Mouse (Mus musculus): ENCODE measurements around the gene Cpt1b. TPM values are rescaled to one million over a fixed set of nuclear protein-coding genes. Genes with fewer than 3 reads are reported as not detected.

Cpt1b gene
- polyA plus RNA-seq, 2 experiments from 2014 or later: 0.26 to 0.57 TPM

DNA sequence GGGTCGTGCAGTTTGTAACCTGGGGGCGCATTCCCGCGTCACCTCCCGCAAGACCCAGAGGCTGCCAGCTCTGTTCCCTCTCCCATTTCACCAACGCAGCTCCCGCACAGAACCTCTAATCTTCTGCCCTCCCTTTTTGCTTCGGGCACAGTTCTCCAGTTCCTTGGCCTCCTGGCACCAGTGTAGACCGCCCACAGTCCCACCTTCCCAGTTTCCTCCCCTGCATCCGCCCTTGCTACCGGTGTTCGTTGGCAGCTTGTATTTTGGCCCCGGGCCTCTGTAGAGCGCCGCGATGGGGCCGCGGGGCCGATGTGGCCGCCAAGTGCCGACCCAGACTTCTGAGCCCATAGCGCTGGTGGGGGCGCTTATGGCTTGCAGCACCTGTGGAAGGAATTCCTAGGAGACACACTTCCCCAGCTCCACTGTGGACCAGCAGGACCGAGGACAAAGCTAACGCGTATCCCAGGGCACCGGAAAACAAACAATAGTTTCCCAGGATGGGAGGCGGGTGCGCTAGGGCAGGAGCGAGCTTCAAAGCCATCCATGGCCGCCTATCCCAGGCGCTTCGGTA is 46.7 kb downstream of the Cpt1b start, which contains the start of gene Odf3b:
Odf3b (minus strand) TSS at position 452 of the 571 bp plus-strand sequence.
- peak; percentile 36 for ATAC-seq

DNA sequence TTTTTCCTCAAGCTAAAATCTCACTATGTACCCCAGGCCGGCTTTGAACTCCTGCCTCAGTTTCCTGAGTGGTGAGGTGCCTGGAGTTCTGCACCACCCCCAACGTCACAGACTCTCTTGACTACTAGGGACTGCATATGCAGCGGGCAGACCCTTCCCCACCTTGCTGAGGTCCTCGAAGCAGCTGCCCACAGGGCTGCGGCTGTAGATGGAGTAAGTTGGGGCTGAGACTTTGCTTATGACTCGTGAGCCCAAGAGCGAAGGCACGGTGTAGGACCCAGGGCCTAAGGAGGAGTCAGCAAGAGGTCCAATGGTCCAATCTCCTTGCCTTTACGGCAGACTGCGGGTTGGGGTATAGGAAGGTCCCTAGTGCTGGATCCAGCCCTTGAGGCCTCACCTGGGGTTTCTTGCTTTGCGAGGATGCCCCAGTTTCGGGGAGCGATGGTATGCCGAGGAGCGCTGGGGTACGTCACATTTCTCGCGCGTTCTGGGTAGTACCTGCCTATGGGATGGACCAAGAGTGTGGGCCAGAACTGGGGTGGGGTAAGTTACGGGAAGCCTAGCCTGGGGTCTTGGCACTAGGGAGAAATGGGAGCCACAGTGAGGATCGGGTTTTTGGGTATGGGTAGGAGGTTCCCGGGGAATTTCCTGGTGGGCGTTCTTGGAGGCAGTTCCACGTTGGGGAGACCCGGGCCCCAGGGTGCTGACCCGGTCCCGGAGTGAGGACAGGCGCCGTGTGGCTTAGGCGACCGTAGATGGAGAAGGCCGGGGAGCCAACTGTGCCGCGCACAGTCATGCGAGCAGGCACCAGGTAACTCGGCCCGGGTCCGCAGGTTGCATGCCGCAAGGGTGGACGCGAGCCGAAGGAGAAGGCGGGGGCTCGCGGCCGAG is 47.5 kb downstream of the Cpt1b start:
- ATAC-seq: no peak

DNA sequence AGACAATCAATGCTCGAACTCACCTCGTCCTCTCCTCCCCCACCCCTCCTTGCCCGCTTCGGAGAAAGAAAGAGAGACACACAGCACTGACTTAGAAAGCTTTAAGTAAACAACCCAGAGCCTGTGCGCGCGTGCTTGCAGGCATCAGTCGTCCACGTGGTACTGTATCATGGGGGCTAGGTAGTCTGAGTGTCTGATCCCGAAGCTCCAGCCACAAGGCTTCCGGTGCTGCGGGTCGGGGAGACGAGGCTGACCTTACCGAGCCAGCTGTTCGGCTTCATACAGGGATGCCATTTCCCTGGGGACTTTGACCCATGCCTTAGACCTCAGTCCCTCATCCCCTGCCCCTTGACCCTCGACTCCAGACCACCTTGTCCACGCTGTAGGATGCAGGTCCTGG is 48.3 kb downstream of the Cpt1b start:
- ATAC-seq: no peak

DNA sequence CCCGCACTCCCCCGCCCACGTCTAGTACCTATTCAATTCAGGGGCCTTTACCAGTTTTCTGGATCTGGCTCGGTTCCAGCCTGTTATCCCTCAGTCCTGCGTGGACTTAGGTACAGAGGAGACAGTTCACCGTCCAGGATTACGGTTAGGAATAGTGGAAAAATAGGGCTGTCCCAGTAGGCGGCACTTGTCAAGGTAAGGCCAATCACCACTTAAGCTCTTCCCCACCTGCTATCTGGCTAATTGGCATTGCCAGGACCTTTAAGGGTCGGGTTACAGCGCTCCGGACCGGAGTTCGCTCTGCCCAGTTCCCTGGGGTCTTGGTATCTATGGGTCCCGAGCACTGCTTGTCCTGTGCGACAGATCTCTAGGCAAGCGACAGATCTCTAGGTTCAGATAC is 48.7 kb downstream of the Cpt1b start, which contains the start of gene Tymp:
Tymp (minus strand) TSS at position 83 of the 400 bp plus-strand sequence.
- ATAC-seq: no peak

DNA sequence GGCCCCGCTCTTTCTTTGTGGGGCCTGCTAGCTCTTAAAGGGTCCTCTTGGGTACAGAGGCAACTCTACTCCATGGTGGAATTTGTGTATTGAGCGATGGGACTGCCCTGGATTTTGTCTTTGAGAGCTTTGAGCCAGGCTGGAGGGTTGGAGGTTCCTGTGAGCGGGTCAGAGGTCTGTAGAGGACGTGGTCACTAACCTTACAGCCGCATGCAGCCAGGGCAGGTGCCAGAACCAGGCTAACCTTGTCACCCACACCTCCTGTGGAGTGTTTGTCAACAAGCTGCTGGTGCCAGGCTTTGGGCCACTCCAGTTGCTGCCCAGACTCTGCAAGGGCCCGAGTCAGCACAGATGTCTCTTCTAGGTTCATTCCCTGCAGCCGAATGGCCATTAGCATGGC is 49.6 kb downstream of the Cpt1b start:
- no peak for ATAC-seq

DNA sequence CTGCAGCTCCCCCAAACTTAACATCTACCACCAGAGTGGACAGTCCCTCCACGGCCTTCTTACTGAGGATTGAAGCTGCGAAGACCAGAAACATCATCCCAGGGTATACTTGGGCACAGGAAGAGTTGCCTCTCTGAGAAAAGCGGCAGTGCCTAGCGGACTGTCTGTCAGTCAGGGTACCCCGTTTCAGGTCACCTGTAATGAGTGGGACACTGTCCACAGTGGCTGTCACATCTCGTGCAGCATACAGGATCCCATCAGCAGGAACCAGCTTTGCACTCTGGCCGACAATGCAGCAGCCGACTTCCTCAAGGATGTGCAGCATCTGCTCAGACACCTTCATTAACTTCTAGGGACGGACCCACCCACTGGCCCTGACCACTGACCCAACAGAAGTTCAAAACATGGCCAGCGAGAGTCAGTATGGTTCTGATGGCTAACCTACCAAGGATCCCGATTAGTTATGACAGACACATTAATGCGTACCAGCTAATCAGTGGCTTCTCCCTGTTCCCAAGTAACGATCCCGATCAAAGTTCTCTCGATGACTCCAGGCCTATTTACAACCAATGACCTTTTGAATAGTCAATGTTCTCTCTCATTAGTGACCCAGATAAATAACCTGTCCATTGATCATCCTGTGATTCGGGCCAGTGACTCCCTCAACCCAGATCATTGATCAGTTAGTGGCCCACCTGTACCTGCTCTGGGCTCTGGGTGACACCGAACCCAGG is 50.7 kb downstream of the Cpt1b start:
- no peak for ATAC-seq

DNA sequence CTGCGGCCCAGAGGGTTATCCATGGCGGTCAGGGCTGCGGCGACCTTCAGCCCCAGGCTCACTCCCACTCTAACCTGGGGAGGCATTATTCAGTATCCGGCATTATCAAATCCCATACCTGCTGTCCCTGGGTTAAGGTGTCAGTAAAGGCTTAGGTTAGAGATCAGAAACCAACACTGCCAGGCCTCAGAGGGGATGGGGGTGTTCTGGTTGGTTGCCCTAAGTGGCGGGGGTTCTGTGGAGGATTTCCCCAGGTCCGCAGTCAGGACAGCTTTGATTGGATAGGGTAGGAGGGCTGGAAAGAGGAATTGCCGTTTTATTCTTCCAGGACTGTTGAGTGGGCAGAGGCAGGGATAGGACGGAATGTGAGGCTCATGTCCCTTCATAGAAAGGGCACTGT is 51.3 kb downstream of the Cpt1b start:
- ATAC-seq: no peak

DNA sequence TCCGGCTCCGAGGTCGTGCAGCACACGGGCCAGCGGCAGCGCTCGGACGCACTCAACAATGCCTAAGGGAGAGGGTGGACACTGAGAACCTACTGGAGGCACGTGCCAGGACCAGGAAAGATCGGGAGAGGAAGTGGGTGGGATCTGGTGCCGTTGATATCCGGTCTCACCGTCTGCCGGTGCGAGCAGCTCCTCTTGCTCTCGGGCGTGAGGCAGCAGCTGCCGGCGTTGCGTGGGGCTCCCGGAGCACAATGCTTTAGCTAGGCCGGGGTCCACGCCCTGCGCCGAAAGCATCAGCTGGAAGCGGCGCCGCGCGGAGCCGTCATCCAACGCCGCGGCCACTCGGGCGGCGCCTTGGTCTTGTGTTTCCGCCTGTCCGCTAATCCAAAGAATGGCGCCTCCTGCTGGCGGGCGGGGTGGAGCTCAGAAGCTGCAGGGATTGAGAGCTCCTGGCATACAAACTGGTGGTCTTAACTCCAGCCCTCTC is 51.9 kb downstream of the Cpt1b start, which contains the start of gene Sco2:
Sco2 (minus strand) TSS at position 85 of the 487 bp plus-strand sequence.
- ATAC-seq: peak; percentile 51

DNA sequence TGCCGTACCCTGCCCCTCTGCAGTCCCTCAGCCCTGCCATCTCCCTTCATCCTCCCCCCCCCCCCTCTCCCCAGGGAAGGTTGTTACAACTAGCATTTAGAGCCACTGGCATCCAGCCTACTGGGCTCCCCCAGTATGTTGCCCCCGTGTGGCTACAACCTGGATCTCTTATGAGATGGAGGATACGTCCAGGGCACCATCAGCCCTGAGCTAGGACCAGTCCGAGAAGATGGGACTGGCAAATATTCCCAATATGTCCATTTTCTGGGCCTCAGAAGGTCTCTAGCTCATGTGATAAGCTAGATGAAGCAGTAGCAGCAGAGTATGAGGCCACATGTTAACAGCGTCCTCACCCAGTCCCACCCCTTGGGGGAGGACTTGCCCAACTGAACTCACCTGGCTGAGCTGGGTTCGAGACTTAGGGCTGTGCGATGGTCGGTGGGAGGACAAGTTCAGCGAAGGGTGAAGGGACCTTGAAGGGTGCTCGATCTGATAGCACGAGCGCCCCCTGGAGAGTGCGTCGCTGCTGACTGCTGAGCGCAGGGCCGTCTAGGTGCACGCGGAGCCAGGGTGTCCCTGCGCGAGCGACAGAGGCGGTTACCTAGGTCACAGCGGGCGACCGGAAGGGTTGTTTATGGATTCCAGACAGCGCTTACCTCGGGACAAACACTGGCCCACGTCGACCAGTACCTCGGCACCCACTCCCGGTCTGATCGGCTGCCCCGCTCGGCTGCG is 52.5 kb downstream of the Cpt1b start:
- peak; percentile 87 for ATAC-seq

DNA sequence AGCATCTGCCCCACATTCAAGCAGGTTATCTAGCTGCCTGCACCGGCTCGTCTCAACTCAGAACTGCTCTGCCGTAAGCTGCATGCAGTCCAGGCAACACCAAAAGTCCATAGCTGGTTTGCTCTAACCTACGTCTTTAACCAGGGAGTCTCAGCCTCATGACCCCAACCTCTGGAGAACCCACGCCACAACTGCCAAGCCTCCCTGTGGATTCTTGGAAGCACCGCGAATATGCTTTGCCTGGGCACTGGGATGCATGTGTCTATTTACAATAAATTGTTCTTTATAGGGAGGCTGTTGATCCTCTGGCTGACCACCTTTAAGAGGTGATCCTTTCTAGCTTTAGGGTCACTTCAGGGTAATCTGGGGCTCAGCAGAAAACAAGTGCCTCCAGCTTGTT is 53.1 kb downstream of the Cpt1b start:
- no peak for ATAC-seq

DNA sequence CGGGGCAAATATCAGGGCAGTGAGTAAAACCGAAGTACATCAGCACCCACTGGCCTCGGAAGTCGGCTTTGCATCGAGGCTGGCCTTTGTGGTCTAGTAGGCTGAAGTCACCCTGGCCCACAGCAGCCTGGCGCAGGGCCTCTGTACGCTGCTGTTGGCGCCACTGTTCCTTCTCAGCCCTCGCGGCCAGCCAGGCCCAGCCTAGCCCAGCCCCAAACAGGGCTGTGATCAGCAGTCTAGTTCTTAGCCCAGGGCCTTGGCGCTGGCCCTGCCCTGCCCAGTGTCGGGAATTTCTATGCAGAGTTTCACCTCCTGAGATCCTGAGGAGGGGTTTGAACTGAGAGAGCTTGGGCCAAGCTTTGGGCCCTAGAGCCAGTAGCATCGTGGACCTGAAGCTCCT is 53.6 kb downstream of the Cpt1b start:
- no peak for ATAC-seq

Other genes starting within 250 kb of the Cpt1b start
- gene Plxnb2, start 245.1 kb downstream of the Cpt1b start, polyA plus RNA-seq (2017; shearing (Covaris generic)): 1 to 10 TPM; 1.0 to 2.1 TPM
- 1 to 10 TPM; 7.7 to 8.4 TPM for gene Dennd6b, start 229.4 kb downstream of the Cpt1b start, polyA plus RNA-seq (2017; shearing (Covaris generic))
- gene Ppp6r2, start 214.3 kb downstream of the Cpt1b start, polyA plus RNA-seq (2017; shearing (Covaris generic)): 10 to 100 TPM; 20.8 to 25.1 TPM
- gene Sbf1, start 110.6 kb downstream of the Cpt1b start, polyA plus RNA-seq (2017; shearing (Covaris generic)): 100 to 1,000 TPM in 1 of 2 experiments, 10 to 100 TPM in 1; 80.4 to 102 TPM
- not detected for gene Adm2, start 103.1 kb downstream of the Cpt1b start, polyA plus RNA-seq (2017; shearing (Covaris generic))
- gene Miox, start 91.5 kb downstream of the Cpt1b start, polyA plus RNA-seq (2017; shearing (Covaris generic)): not detected
- 10 to 100 TPM; 20.8 to 38.6 TPM for gene Lmf2, start 70.2 kb downstream of the Cpt1b start, polyA plus RNA-seq (2017; shearing (Covaris generic))
- 100 to 1,000 TPM; 141 to 171 TPM for gene Ncaph2, start 70.1 kb downstream of the Cpt1b start, polyA plus RNA-seq (2017; shearing (Covaris generic))
- gene Sco2, start 52.0 kb downstream of the Cpt1b start, polyA plus RNA-seq (2017; shearing (Covaris generic)): 1 to 10 TPM; 2.1 to 4.9 TPM
- under 1 TPM; 0.61 to 0.74 TPM for gene Tymp, start 48.8 kb downstream of the Cpt1b start, polyA plus RNA-seq (2017; shearing (Covaris generic))
- gene Odf3b, start 46.6 kb downstream of the Cpt1b start, polyA plus RNA-seq (2017; shearing (Covaris generic)): 1 to 10 TPM; 1.2 to 1.9 TPM
- gene Klhdc7b, start 40.9 kb downstream of the Cpt1b start, polyA plus RNA-seq (2017; shearing (Covaris generic)): under 1 TPM in 1 of 2 experiments, not detected in 1; 0.23 TPM
- gene Syce3, start 15.4 kb downstream of the Cpt1b start, polyA plus RNA-seq (2017; shearing (Covaris generic)): not detected
- gene C730034F03Rik, start 3.7 kb upstream of the Cpt1b start, polyA plus RNA-seq (2017; shearing (Covaris generic)): 1 to 10 TPM; 4.1 to 5.8 TPM
- not detected for gene Gm44502, start 3.8 kb upstream of the Cpt1b start, polyA plus RNA-seq (2017; shearing (Covaris generic))
- gene Chkb, start 4.0 kb upstream of the Cpt1b start, polyA plus RNA-seq (2017; shearing (Covaris generic)): 10 to 100 TPM; 50.7 to 55.4 TPM
- under 1 TPM in 1 of 2 experiments, not detected in 1; 0.34 TPM for gene Mapk8ip2, start 28.1 kb upstream of the Cpt1b start, polyA plus RNA-seq (2017; shearing (Covaris generic))
- gene Arsa, start 51.6 kb upstream of the Cpt1b start, polyA plus RNA-seq (2017; shearing (Covaris generic)): 1 to 10 TPM; 6.8 to 8.6 TPM
- not detected for gene Shank3, start 73.8 kb upstream of the Cpt1b start, polyA plus RNA-seq (2017; shearing (Covaris generic))
- gene Acr, start 142.5 kb upstream of the Cpt1b start, polyA plus RNA-seq (2017; shearing (Covaris generic)): not detected
- 1 to 10 TPM in 1 of 2 experiments, under 1 TPM in 1; 0.88 to 2.6 TPM for gene Rabl2, start 166.1 kb upstream of the Cpt1b start, polyA plus RNA-seq (2017; shearing (Covaris generic))

All from activated CD4-positive, CD25-positive, alpha-beta regulatory T cell, adult 4 months (primary cell).